Mouse (Mus musculus) lung, postnatal 36 days (tissue): ENCODE results near the gene Polr2j.
A peak's percentile ranks its signal among the peaks of the same experiment; 100 is the strongest.

Source experiments
- DNase-seq: peaks from one replicate; pipeline ENCODE4 v3.0.0; 2022; ENCODE audit warnings: mixed read lengths

Polr2j gene

GRCm38 (mm10) chr5:136168071-136168470 lies 51.6 kb downstream of the Polr2j start:
- no peak for DNase-seq

- peak; percentile 58 for DNase-seq
Measured at GRCm38 (mm10) chr5:136169626-136170511, 53.4 kb downstream of the Polr2j start.

DNA sequence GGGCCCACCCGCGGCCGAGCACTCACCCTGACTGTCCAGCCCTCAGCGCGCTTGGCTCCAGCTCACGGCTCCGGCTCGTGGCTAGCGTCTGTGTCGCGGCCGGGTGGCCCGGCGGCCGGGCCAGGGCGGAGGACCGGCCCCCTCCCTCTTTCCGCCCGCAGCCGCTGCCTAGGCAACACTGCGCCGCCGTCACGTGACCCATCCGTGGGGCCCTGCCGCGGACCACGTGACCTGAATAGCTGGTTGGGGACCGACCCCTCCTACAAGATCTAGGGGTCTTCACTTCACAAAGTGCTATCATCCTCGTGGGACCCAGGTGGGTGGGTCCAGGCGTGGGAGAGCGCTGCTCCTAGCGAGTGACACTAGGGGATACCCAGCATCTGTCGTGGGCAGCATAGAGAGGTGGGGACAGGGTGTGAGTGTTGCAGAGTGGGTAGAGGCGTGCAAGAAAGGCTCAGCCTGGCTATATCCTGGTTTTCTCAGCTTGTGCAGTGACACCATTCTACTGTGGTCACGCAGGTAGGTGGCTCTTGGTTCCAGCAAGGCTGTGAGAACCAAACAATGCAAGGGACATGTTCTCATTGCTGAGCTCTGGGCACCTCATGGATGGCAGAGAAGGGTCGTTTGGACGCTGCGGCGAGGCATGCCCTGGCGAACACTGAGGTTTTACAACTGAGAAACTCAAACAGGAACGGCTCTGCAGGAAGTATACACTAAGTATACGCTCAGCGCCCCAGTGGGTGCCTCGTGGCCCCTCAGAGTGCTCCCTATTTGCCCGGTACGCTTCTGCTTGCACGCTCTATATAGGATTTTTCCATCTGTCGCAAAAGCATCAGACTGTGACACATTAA lies 54.3 kb downstream of the Polr2j start, which contains the start of gene Orai2:
Gene Orai2 (minus strand): TSS at position 202 of the 851 bp plus-strand sequence.
- DNase-seq: peak; percentile 90

- peak; percentile 69 for DNase-seq
Measured at GRCm38 (mm10) chr5:136171363-136172341, 55.2 kb downstream of the Polr2j start.
